Comparison of ENCODE assay signal across 8 mouse cellular contexts in genomic region chr5:125134391-125134790, GRCm38 (mm10). TPM values are rescaled to one million over a fixed set of nuclear protein-coding genes. Genes with fewer than 3 reads are reported as not detected.
DNase-seq lines count a peak whose midpoint lies in the region; ATAC-seq and TF ChIP-seq lines count a peak whose summit lies in the region.

No protein-coding gene starts in this region.

- peak in 1 of 2 experiments; percentile 48 for DNase-seq in cerebellum, adult 2 months
- DNase-seq in cerebellum, adult 11 months, result no peak
- peak; percentile 89 for DNase-seq in 3T3-L1 (ENCODE audit: low read depth, low spot score)
- no peak for DNase-seq in spleen, adult 18-20 months

- no peaks in the 10 kb centered on the region for H3K27me3 ChIP-seq in cerebellum, adult 2 months (ENCODE audit: control insufficient read depth, insufficient read depth, low read length)
- no peaks in the 10 kb centered on the region for H3K27me3 ChIP-seq in forebrain, embryonic 13.5 days
- no peaks in the 10 kb centered on the region for H3K27me3 ChIP-seq in intestine, postnatal 0 days (replicated peaks; ENCODE audit: control insufficient read depth, insufficient read depth, low read length)

- peak overlapping the region; percentile 63 for H3K27ac ChIP-seq in cerebellum, adult 2 months (ENCODE audit: insufficient read depth, low read length)
- H3K27ac ChIP-seq in forebrain, embryonic 13.5 days, result peak overlapping the region; percentile 90
- H3K27ac ChIP-seq in intestine, postnatal 0 days (ENCODE audit: low read depth, low read length), result peak overlapping the region; percentile 60; the same call in 1 of the 2 replicates
- peak overlapping the region; percentile 91 for H3K27ac ChIP-seq in olfactory bulb, adult 2 months (ENCODE audit: insufficient read depth, low read depth, low read length)

- peaks cover 77% of the 10 kb centered on the region for H3K4me1 ChIP-seq in cerebellum, adult 2 months (ENCODE audit: control insufficient read depth, insufficient read depth, low read length)
- peaks cover 100% of the 10 kb centered on the region for H3K4me1 ChIP-seq in forebrain, embryonic 13.5 days
- peaks cover 4% of the 10 kb centered on the region; the same call in 1 of the 2 replicates for H3K4me1 ChIP-seq in intestine, postnatal 0 days (replicated peaks; ENCODE audit: control insufficient read depth, insufficient read depth, low read length)
- peaks cover 93% of the 10 kb centered on the region for H3K4me1 ChIP-seq in olfactory bulb, adult 2 months (ENCODE audit: control insufficient read depth, insufficient read depth, low read length)

- H3K9ac ChIP-seq in forebrain, embryonic 13.5 days, result peak overlapping the region; percentile 45; the same call in 1 of the 2 replicates
- H3K9ac ChIP-seq in intestine, postnatal 0 days (ENCODE audit: low read depth, low read length), result no peak overlapping the region

- TF ChIP-seq CTCF in cerebellum, adult 2 months (IDR thresholded peaks at IDR 0.05; ENCODE audit: borderline replicate concordance, insufficient read depth, low read depth, low read length), result no peak
- TF ChIP-seq CTCF in intestine, postnatal 0 days (IDR thresholded peaks at IDR 0.05; ENCODE audit: low read depth), result no peak
- no peak for TF ChIP-seq CTCF in olfactory bulb, adult 2 months (IDR thresholded peaks at IDR 0.05; ENCODE audit: insufficient read depth, low read depth, low read length)

- 30% methylated on average over 7 of the region's 7 CpGs for WGBS in cerebellum, adult 2 months
- WGBS in forebrain, embryonic 13.5 days, result 18% methylated on average over 7 of the region's 7 CpGs
- WGBS in intestine, postnatal 0 days, result 27% methylated on average over 7 of the region's 7 CpGs
- WGBS in olfactory bulb, adult 2 months, result 12% methylated on average over 7 of the region's 7 CpGs

- H3K36me3 ChIP-seq in forebrain, embryonic 13.5 days (ENCODE audit: poor library complexity, severe bottlenecking), result no peaks in the 10 kb centered on the region
- H3K36me3 ChIP-seq in intestine, postnatal 0 days (ENCODE audit: control insufficient read depth, insufficient read depth), result no peaks in the 10 kb centered on the region

- peak; percentile 28 for ATAC-seq in forebrain, embryonic 13.5 days
- ATAC-seq in intestine, postnatal 0 days, result peak; percentile 50
- ATAC-seq in inflammation-experienced regulatory T-cells, adult 6 months, result no peak

- H3K4me2 ChIP-seq in forebrain, embryonic 13.5 days, result peak overlapping the region; percentile 37
- H3K4me2 ChIP-seq in intestine, postnatal 0 days (replicated peaks; ENCODE audit: low read depth), result peak overlapping the region; percentile 30; the same call in 1 of the 2 replicates

- H3K9me3 ChIP-seq in forebrain, embryonic 13.5 days (replicated peaks), result no peaks in the 10 kb centered on the region
- no peaks in the 10 kb centered on the region for H3K9me3 ChIP-seq in intestine, postnatal 0 days (ENCODE audit: control insufficient read depth)

- TF ChIP-seq POLR2A in cerebellum, adult 2 months (IDR thresholded peaks at IDR 0.05; ENCODE audit: borderline replicate concordance, insufficient read depth, low read length), result no peak
- TF ChIP-seq POLR2A in olfactory bulb, adult 2 months (IDR thresholded peaks at IDR 0.05; ENCODE audit: insufficient read depth, low read depth, low read length), result no peak

- no peak overlapping the region for H3K4me3 ChIP-seq in cerebellum, adult 2 months (replicated peaks; ENCODE audit: insufficient read depth, low read depth, low read length)
- no peak overlapping the region for H3K4me3 ChIP-seq in forebrain, embryonic 13.5 days
- H3K4me3 ChIP-seq in intestine, postnatal 0 days (ENCODE audit: low read depth, low read length), result no peak overlapping the region
- H3K4me3 ChIP-seq in olfactory bulb, adult 2 months (ENCODE audit: insufficient read depth, low read depth, low read length), result no peak overlapping the region

RNA-seq across cellular contexts. Expression of gene Ncor2, which starts 44.6 kb away (rescaled TPM):
- polyA plus RNA-seq in cerebellum, adult 2 months (2012; rRNA removed), result 86.8 and 93.2 TPM in 2 replicates
- 25.6 and 27.3 TPM in 2 replicates for polyA plus RNA-seq in forebrain, embryonic 13.5 days (2015; fragmentation: Nextera tagmentation; extraction: Ambion mirVana)
- 7.1 and 7.6 TPM in 2 replicates for polyA plus RNA-seq in intestine, postnatal 0 days (2015; fragmentation: Nextera tagmentation; extraction: Ambion mirVana)
- not detected in 2 replicates for polyA plus RNA-seq in olfactory bulb, adult 2 months (2012; ENCODE audit: insufficient read depth, insufficient read length, low replicate concordance, missing spikeins)
- polyA plus RNA-seq in inflammation-experienced regulatory T-cells, adult 6 months (2017; shearing (Covaris generic)), result 1 to 10 TPM; 3.9 to 6.7 (median 4.7) TPM
